ENCODE assay signal across 14 mouse cellular contexts in the genomic region with DNA sequence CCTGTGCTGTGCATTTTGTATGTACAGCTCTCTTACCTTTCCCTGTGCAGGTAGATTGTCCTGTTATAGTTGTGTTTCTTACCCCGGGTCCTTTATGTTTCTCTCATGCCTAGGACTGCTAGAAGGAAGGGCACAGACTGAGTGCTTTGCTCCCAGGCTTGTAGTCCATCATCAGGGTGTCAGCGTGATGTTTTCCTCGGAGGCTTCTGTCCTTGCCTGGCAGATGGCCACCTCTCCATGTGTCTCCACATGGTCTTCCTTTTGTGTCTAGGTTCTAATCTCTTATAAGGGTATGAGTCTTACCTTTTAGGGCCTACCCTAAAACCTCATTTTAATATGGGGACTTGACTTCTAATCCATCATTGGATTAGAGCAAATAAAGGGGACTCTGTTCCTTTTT. TPM values are rescaled to one million over a fixed set of nuclear protein-coding genes. Genes with fewer than 3 reads are reported as not detected.
DNase-seq lines count a peak whose midpoint lies in the region; ATAC-seq and TF ChIP-seq lines count a peak whose summit lies in the region.
"Had no signal": no experiment of that assay in that cellular context is flagged by ENCODE, and none has a peak within 500 bp of the region (broad histone marks: within the 10 kb centered on the region; RNA-seq: fewer than 3 reads in every experiment).

No protein-coding gene starts in this region.

- no peaks in the 10 kb centered on the region for H3K9me3 ChIP-seq in liver, embryonic 13.5 days (replicated peaks)
- H3K9me3 ChIP-seq: megakaryocyte, embryonic 14.5 days had no signal

- H3K9ac ChIP-seq in liver, embryonic 13.5 days = peak overlapping the region; percentile 52; the same call in 1 of the 2 replicates
- H3K9ac ChIP-seq: lung, embryonic 14.5 days had no signal

- H3K4me2 ChIP-seq in liver, embryonic 13.5 days = peak overlapping the region; percentile 48; the same call in 1 of the 2 replicates
- H3K4me2 ChIP-seq: lung, embryonic 14.5 days had no signal

- no peak for TF ChIP-seq CTCF in gastrocnemius, adult 2 months (IDR thresholded peaks at IDR 0.05)
- TF ChIP-seq CTCF in layer of hippocampus, adult 2 months (conservative IDR thresholded peaks at IDR 0.05) = no peak

- WGBS in liver, embryonic 13.5 days (ENCODE audit: insufficient replicate concordance) = 66% methylated on average over 3 of the region's 3 CpGs

- intact Hi-C loops in gastrocnemius, adult 2 months (cut with DNase I) = no loop called here

- no peak overlapping the region for H3K4me3 ChIP-seq in gastrocnemius, adult 2 months
- no peak overlapping the region for H3K4me3 ChIP-seq in layer of hippocampus, adult 2 months
- no peak overlapping the region for H3K4me3 ChIP-seq in liver, embryonic 13.5 days (replicated peaks)
- H3K4me3 ChIP-seq: megakaryocyte, embryonic 14.5 days had no signal

- H3K27ac ChIP-seq in gastrocnemius, adult 2 months = peak overlapping the region; percentile 71; the same call in 1 of the 2 replicates
- peak overlapping the region; percentile 70 for H3K27ac ChIP-seq in layer of hippocampus, adult 2 months
- H3K27ac ChIP-seq in liver, embryonic 13.5 days = peak overlapping the region; percentile 89

- DNase-seq in gastrocnemius, adult 2 months = no peak
- DNase-seq in gastrocnemius, postnatal 25 days = no peak
- DNase-seq in layer of hippocampus, adult 2 months (ENCODE audit: low spot score in 2 of 2) = no peak
- DNase-seq in layer of hippocampus, postnatal 14 days (ENCODE audit: low spot score in 2 of 2) = no peak
- DNase-seq in cerebellum, adult 8-10 months = peak; percentile 44
- DNase-seq in liver, embryonic 13.5 days = no peak
- no peak for DNase-seq in frontal cortex, postnatal 25 days (ENCODE audit: low spot score in 2 of 2)
- DNase-seq: adrenal gland, postnatal 14 days; B cell, adult 2 months; lung, embryonic 14.5 days; right cerebral cortex, postnatal 25 days had no signal

- no peaks in the 10 kb centered on the region for H3K27me3 ChIP-seq in liver, embryonic 13.5 days
- H3K27me3 ChIP-seq: megakaryocyte, embryonic 14.5 days had no signal

- H3K4me1 ChIP-seq in liver, embryonic 13.5 days (replicated peaks) = peaks cover 87% of the 10 kb centered on the region

- ATAC-seq in liver, embryonic 13.5 days (ENCODE audit: low read depth) = no peak
- no peak for ATAC-seq in megakaryocyte progenitor cell, adult 5-6 weeks (replicated peaks; ENCODE audit: poor library complexity)
- ATAC-seq: inflammation-experienced regulatory T-cells, adult 6 months had no signal

- H3K36me3 ChIP-seq in liver, embryonic 13.5 days = no peaks in the 10 kb centered on the region

RNA-seq across cellular contexts. Expression of gene Znrf1, which starts 31.7 kb away (rescaled TPM):
- total RNA-seq in gastrocnemius, adult 2 months (2021) = 10 to 100 TPM; 58.6 to 69.8 TPM
- total RNA-seq in gastrocnemius, postnatal 25 days (2021) = 10 to 100 TPM; 49.9 to 57.5 TPM
- 100 to 1,000 TPM; 105 to 107 TPM for total RNA-seq in layer of hippocampus, adult 2 months (2021)
- 100 to 1,000 TPM; 116 to 123 TPM for total RNA-seq in layer of hippocampus, postnatal 14 days (2021)
- polyA plus RNA-seq in liver, embryonic 13.5 days (2015; fragmentation: Nextera tagmentation; extraction: Ambion mirVana) = 5.3 and 5.7 TPM in 2 replicates
- 71.1 and 76.6 TPM in 2 replicates for total RNA-seq in megakaryocyte progenitor cell, adult 5-6 weeks (2015)
- total RNA-seq in megakaryocyte progenitor cell, adult 5-6 weeks (2017) = 57.9 and 66.1 TPM in 2 replicates

RNA-seq across cellular contexts. Expression of gene Wdr59, which starts 45.7 kb away (rescaled TPM):
- total RNA-seq in gastrocnemius, adult 2 months (2021) = 1 to 10 TPM; 7.9 to 8.2 TPM
- total RNA-seq in gastrocnemius, postnatal 25 days (2021) = 1 to 10 TPM; 6.5 to 8.5 TPM
- 10 to 100 TPM; 24.1 to 24.2 TPM for total RNA-seq in layer of hippocampus, adult 2 months (2021)
- 10 to 100 TPM; 26.6 to 28.3 TPM for total RNA-seq in layer of hippocampus, postnatal 14 days (2021)
- polyA plus RNA-seq in liver, embryonic 13.5 days (2015; fragmentation: Nextera tagmentation; extraction: Ambion mirVana) = 1.8 and 2.5 TPM in 2 replicates
- 4.5 and 6.8 TPM in 2 replicates for total RNA-seq in megakaryocyte progenitor cell, adult 5-6 weeks (2015)
- total RNA-seq in megakaryocyte progenitor cell, adult 5-6 weeks (2017) = 5.7 and 6.3 TPM in 2 replicates
